Mouse (Mus musculus) heart, embryonic 15.5 days (tissue): Measurements from ENCODE around the gene Prss36. TPM values are rescaled to one million over a fixed set of nuclear protein-coding genes. Genes with fewer than 3 reads are reported as not detected.
"Not testable (repeated sequence)": the region's sequence is repeated elsewhere in the genome, so short reads cannot be mapped to it uniquely, and the experiment has no call there.

Experiments used
- ATAC-seq: fragments of 200-750 bp; cut with Nextera tagmentation; replicated peaks from 2 replicates; pipeline ENCODE4 v1.8.0; 2017; ENCODE audit warnings: low read depth, moderate TSS enrichment; ENCODE audit not compliant: insufficient number of reproducible peaks, insufficient read depth, low FRiP score
- H3K27ac ChIP-seq: fragments of 300-500 bp; sonication (generic); 2 replicates; pipeline ENCODE4 v1.5.1; 2015; ENCODE audit warnings: mild to moderate bottlenecking, inconsistent platforms
- H3K27me3 ChIP-seq: fragments of 300-500 bp; sonication (generic); 2 replicates; pipeline ENCODE4 v1.6.1; 2015; ENCODE audit warnings: inconsistent platforms
- H3K36me3 ChIP-seq: fragments of 300-500 bp; sonication (generic); 2 replicates; pipeline ENCODE4 v1.6.1; 2015; ENCODE audit warnings: mild to moderate bottlenecking, inconsistent platforms
- H3K4me1 ChIP-seq: fragments of 300-500 bp; sonication (generic); replicated peaks from 2 replicates; pipeline ENCODE4 v1.6.1; 2015; ENCODE audit warnings: inconsistent platforms
- H3K4me2 ChIP-seq: fragments of 300-500 bp; sonication (generic); 2 replicates; pipeline ENCODE4 v1.6.1; 2015; ENCODE audit warnings: inconsistent platforms, mild to moderate bottlenecking, moderate library complexity
- H3K4me3 ChIP-seq: fragments of 300-500 bp; sonication (generic); 2 replicates; pipeline ENCODE4 v1.5.1; 2015; ENCODE audit warnings: mild to moderate bottlenecking, inconsistent platforms
- H3K9ac ChIP-seq: fragments of 300-500 bp; sonication (generic); 2 replicates; pipeline ENCODE4 v1.6.1; 2015; ENCODE audit warnings: mild to moderate bottlenecking, inconsistent platforms
- H3K9me3 ChIP-seq: fragments of 300-500 bp; sonication (generic); replicated peaks from 2 replicates; pipeline ENCODE4 v1.6.1; 2016; ENCODE audit warnings: inconsistent platforms
- WGBS: fragments of 180-500 bp; shearing (Covaris S2); methylation state at CpG from one replicate; pipeline ENCODE4 v1.1.7; 2015; ENCODE audit warnings: mixed read lengths; 5-methylcytosine and 5-hydroxymethylcytosine counted together
- polyA plus RNA-seq: library from polyadenylated mRNA; unstranded; fragments of >200 nt; fragmentation: Nextera tagmentation; extraction: Ambion mirVana; gene quantifications from 2 replicates; pipeline ENCODE4 v1.2.1, GENCODE M21; 2015

Gene Prss36
- polyA plus RNA-seq, 1 experiment from 2014 or later = 7.9 TPM

GRCm38 (mm10) chr7:127899997-127900396 lies 46.5 kb downstream of the Prss36 start:
- Histone ChIP-seq H3K4me2 (no peak overlapping the region), H3K36me3 (no peaks in the 10 kb centered on the region), H3K4me3 (no peak overlapping the region), H3K27ac (no peak overlapping the region), H3K9me3 (no peaks in the 10 kb centered on the region), H3K4me1 (peaks cover 15% of the 10 kb centered on the region), H3K9ac (no peak overlapping the region), H3K27me3 (no peaks in the 10 kb centered on the region)
- 30% methylated on average over 7 of the region's 7 CpGs for WGBS
- no peak for ATAC-seq

DNA sequence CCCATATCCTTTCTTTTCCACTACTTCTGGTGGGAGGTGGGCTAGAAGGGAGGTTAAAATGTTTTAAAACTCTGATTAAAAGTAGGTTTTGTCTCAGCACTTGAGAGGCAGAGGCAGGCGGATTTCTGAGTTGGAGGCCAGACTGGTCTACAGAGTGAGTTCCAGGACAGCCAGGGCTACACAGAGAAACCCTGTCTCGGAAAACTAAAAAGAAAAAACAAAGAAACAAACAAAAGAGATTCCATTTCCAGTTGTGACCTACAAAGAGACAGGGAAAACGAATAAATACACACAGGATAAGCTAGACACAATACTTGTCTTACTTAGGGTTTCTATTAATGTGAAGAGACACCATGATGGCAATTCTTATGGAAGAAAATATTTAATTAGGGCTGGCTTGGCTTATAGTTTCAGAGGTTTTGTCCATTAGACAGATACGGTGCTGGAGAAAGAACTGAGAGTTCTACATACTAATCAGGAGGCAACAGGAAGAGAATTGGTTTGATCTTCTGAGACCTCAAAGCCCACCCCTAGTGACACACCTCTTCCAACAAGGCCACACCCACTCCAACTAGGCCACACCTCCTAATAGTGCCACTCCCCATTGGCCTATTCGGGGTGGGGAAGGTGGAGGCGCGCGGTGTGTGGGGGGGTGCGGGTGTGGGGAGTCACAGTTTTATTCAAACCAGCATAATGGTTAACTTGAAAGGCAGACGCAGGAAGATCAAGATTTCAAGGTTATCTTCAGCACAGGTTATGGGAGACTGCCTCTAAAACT lies 48.2 kb downstream of the Prss36 start:
- Histone ChIP-seq H3K4me3 (no peak overlapping the region), H3K9me3 (no peaks in the 10 kb centered on the region), H3K27ac (no peak overlapping the region), H3K4me2 (no peak overlapping the region), H3K27me3 (no peaks in the 10 kb centered on the region), H3K4me1 (peaks cover 17% of the 10 kb centered on the region), H3K9ac (no peak overlapping the region), H3K36me3 (peaks cover 5% of the 10 kb centered on the region; the same call in 1 of the 2 replicates)
- ATAC-seq = no peak
- WGBS = 38% methylated on average over 10 of the region's 10 CpGs

DNA sequence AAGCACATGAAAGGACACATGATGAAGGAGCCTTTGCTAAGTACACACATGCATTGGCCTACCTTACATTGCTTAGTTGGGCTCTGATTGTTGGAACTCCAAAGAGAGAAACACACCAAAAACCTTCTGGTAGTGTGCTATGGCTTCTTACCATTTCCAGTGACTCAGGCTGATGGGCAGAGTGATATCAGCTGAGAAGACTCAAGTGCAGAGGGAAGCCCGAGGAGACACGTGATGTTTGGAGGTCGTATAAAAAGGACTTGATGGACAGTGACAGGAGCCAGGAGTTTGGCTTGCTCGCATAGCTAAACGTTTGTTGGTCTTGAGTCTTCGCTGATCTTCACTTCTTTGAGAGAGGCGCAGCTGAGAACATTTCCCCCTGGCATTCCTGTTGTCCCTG lies 49.0 kb downstream of the Prss36 start:
- no peaks in the 10 kb centered on the region for H3K9me3 ChIP-seq
- WGBS = 82% methylated on average over 7 of the region's 7 CpGs
- no peaks in the 10 kb centered on the region for H3K27me3 ChIP-seq
- no peak overlapping the region for H3K27ac ChIP-seq
- H3K4me2 ChIP-seq = no peak overlapping the region
- H3K4me1 ChIP-seq = peaks cover 17% of the 10 kb centered on the region
- no peak overlapping the region for H3K4me3 ChIP-seq
- H3K36me3 ChIP-seq = peaks cover 11% of the 10 kb centered on the region; the same call in 1 of the 2 replicates
- no peak overlapping the region for H3K9ac ChIP-seq
- ATAC-seq = no peak

- no peaks in the 10 kb centered on the region for H3K27me3 ChIP-seq
- ATAC-seq = no peak
- no peak overlapping the region for H3K9ac ChIP-seq
- no peak overlapping the region for H3K4me3 ChIP-seq
- no peak overlapping the region for H3K4me2 ChIP-seq
- peaks cover 11% of the 10 kb centered on the region; the same call in 1 of the 2 replicates for H3K36me3 ChIP-seq
- H3K27ac ChIP-seq = no peak overlapping the region
- WGBS = 61% methylated on average over 13 of the region's 13 CpGs
- H3K9me3 ChIP-seq = no peaks in the 10 kb centered on the region
- peaks cover 17% of the 10 kb centered on the region for H3K4me1 ChIP-seq
These were observed 50.1 kb downstream of the Prss36 start for GRCm38 (mm10) chr7:127896384-127896783.

DNA sequence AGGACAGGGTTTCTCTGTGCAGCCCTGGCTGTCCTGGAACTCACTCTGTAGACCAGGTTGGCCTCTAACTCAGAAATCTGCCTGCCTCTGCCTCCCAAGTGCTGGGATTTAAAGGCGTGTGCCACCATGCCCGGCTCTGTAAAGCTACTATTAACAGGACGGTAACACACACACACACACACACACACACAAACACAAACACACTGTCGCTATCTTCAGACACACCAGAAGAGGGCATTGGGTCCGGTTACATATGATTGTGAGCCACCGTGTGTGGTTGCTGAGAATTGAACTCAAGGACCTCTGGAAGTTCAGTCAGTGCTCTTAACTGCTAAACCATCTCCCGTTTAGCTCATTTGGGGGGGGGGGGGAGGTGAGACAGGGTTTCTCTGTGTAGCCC lies 50.6 kb downstream of the Prss36 start:
- not testable (repeated sequence) for H3K27me3 ChIP-seq, H3K9ac ChIP-seq, H3K9me3 ChIP-seq, ATAC-seq
- Histone ChIP-seq H3K4me1 (peaks cover 17% of the 10 kb centered on the region), H3K4me2 (peak overlapping the region; percentile 88), H3K27ac (peak overlapping the region; percentile 57), H3K36me3 (peaks cover 11% of the 10 kb centered on the region; the same call in 1 of the 2 replicates), H3K4me3 (peak overlapping the region; percentile 70)
- WGBS = 67% methylated on average over 7 of the region's 7 CpGs

DNA sequence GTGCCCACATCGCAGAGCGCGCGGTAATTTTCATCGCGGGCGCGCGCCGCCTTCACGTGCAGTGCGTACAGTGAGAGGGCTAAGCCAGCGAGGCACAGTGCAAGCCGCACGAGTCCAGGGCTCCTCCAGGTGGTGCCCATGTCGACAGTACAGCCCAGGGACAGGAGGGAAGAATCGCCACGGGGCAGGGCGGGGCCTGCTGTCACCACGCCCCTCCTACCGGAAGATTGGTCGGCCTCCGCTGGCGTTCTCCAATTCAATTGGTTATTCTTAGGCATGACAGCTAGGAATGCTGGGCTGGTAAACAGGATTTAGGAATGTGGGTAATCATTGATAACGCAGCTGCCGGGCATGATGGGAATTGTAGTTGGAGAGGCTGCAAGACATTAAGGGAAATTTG lies 51.1 kb downstream of the Prss36 start, which contains the start of the genes Gm21974 and Vkorc1:
Gm21974 (minus strand) TSS at position 13 of the 400 bp plus-strand sequence.
Vkorc1 (minus strand) TSS at position 176 of the 400 bp plus-strand sequence.
- peak within 1 kb of the TSS; percentile 68 for H3K9ac ChIP-seq
- peaks cover 11% of the 10 kb centered on the region; the same call in 1 of the 2 replicates for H3K36me3 ChIP-seq
- H3K4me1 ChIP-seq = peaks cover 17% of the 10 kb centered on the region
- H3K27ac ChIP-seq = peak within 1 kb of the TSS; percentile 84
- no peaks in the 10 kb centered on the region for H3K27me3 ChIP-seq
- WGBS = under 1% methylated on average over 26 of the region's 26 CpGs
- peak within 1 kb of the TSS; percentile 70 for H3K4me3 ChIP-seq
- no peaks in the 10 kb centered on the region for H3K9me3 ChIP-seq
- peak within 1 kb of the TSS; percentile 88 for H3K4me2 ChIP-seq
- ATAC-seq = peak; percentile 98

GRCm38 (mm10) chr7:127894480-127894879 lies 52.0 kb downstream of the Prss36 start:
- WGBS = 67% methylated on average over 5 of the region's 5 CpGs
- no peak for ATAC-seq
- Histone ChIP-seq H3K9ac (peak overlapping the region; percentile 68), H3K4me3 (peak overlapping the region; percentile 70), H3K9me3 (no peaks in the 10 kb centered on the region), H3K36me3 (peaks cover 16% of the 10 kb centered on the region; the same call in 1 of the 2 replicates), H3K27ac (no peak overlapping the region; the same call in 1 of the 2 replicates), H3K4me2 (peak overlapping the region; percentile 88), H3K27me3 (no peaks in the 10 kb centered on the region), H3K4me1 (peaks cover 14% of the 10 kb centered on the region)

GRCm38 (mm10) chr7:127890798-127891197 lies 55.7 kb downstream of the Prss36 start, which contains the start of gene Prss53:
Gene Prss53, minus strand, starts transcription at chr7:127890970.
- WGBS = 34% methylated on average over 4 of the region's 4 CpGs
- H3K9ac ChIP-seq = no peak within 1 kb of the TSS
- no peak for ATAC-seq
- no peaks in the 10 kb centered on the region for H3K27me3 ChIP-seq
- peaks cover 21% of the 10 kb centered on the region for H3K4me1 ChIP-seq
- peaks cover 40% of the 10 kb centered on the region for H3K36me3 ChIP-seq
- no peak within 1 kb of the TSS for H3K27ac ChIP-seq
- H3K4me2 ChIP-seq = no peak within 1 kb of the TSS
- no peak within 1 kb of the TSS for H3K4me3 ChIP-seq
- no peaks in the 10 kb centered on the region for H3K9me3 ChIP-seq

- WGBS = 54% methylated on average over 3 of the region's 3 CpGs
- no peak for ATAC-seq
These were observed 57.7 kb downstream of the Prss36 start for GRCm38 (mm10) chr7:127888821-127889220.

DNA sequence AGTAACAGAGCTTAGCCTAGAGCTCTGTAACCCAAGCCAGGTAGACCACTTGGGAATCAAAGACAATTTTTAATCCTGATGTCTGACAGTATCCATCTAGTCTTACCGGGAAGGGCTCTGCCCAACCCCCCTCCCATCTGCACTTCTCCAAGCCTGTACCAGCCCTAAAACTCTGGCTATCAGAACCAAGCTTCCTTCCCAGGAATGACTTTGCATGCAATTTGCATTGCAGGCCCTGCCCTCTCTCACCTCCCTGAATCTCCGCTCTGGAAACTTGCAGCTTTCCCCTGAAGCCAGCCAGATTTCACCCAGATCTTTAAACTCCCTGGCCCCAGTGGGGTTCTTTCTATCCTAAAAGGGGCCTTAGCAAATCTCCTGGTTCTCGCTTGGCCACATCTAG lies 58.7 kb downstream of the Prss36 start:
- Histone ChIP-seq H3K9ac (no peak overlapping the region), H3K27me3 (no peaks in the 10 kb centered on the region), H3K9me3 (no peaks in the 10 kb centered on the region), H3K27ac (no peak overlapping the region), H3K4me2 (no peak overlapping the region), H3K4me3 (no peak overlapping the region), H3K36me3 (peaks cover 53% of the 10 kb centered on the region), H3K4me1 (peaks cover 29% of the 10 kb centered on the region)
- ATAC-seq = no peak
- 75% methylated on average over 3 of the region's 3 CpGs for WGBS

More at GRCm38 (mm10) chr7:127888821-127889220, 57.7 kb downstream of the Prss36 start:
- Histone ChIP-seq H3K9me3 (no peaks in the 10 kb centered on the region), H3K27me3 (no peaks in the 10 kb centered on the region), H3K4me1 (peaks cover 19% of the 10 kb centered on the region), H3K4me3 (no peak overlapping the region), H3K9ac (no peak overlapping the region), H3K36me3 (peaks cover 54% of the 10 kb centered on the region), H3K27ac (no peak overlapping the region), H3K4me2 (no peak overlapping the region)

- ATAC-seq = no peak
- Histone ChIP-seq H3K27me3 (no peaks in the 10 kb centered on the region), H3K4me2 (no peak overlapping the region), H3K27ac (no peak overlapping the region), H3K4me1 (peaks cover 33% of the 10 kb centered on the region), H3K4me3 (no peak overlapping the region), H3K36me3 (peaks cover 59% of the 10 kb centered on the region), H3K9ac (no peak overlapping the region), H3K9me3 (no peaks in the 10 kb centered on the region)
- WGBS = 74% methylated on average over 8 of the region's 8 CpGs
These were observed 59.3 kb downstream of the Prss36 start for GRCm38 (mm10) chr7:127887191-127887590.
